Mouse (Mus musculus) limb, embryonic 13.5 days (tissue): Measurements from ENCODE around the gene Phf23. TPM values are rescaled to one million over a fixed set of nuclear protein-coding genes. Genes with fewer than 3 reads are reported as not detected.
A peak's percentile ranks its signal among the peaks of the same experiment; 100 is the strongest.

Experiments used
- ATAC-seq: fragments of 200-750 bp; cut with Nextera tagmentation; 2 replicates; pipeline ENCODE4 v1.8.0; 2017; ENCODE audit warnings: low read depth, moderate number of reproducible peaks, moderate TSS enrichment; ENCODE audit not compliant: low FRiP score
- H3K27ac ChIP-seq: fragments of 300-500 bp; sonication (generic); 2 replicates; pipeline ENCODE4 v1.5.1; 2015; ENCODE audit warnings: inconsistent platforms, mild to moderate bottlenecking, moderate library complexity
- H3K27me3 ChIP-seq: fragments of 300-500 bp; sonication (generic); 2 replicates; pipeline ENCODE4 v1.6.1; 2015; ENCODE audit warnings: mild to moderate bottlenecking, inconsistent platforms
- H3K36me3 ChIP-seq: fragments of 300-500 bp; sonication (generic); 2 replicates; pipeline ENCODE4 v1.6.1; 2015; ENCODE audit warnings: inconsistent platforms, mild to moderate bottlenecking, moderate library complexity
- H3K4me1 ChIP-seq: fragments of 300-500 bp; sonication (generic); 2 replicates; pipeline ENCODE4 v1.6.1; 2015; ENCODE audit warnings: inconsistent platforms
- H3K4me2 ChIP-seq: fragments of 300-500 bp; sonication (generic); replicated peaks from 2 replicates; pipeline ENCODE4 v1.6.1; 2015; ENCODE audit warnings: inconsistent platforms, mild to moderate bottlenecking, moderate library complexity
- H3K4me3 ChIP-seq: fragments of 300-500 bp; sonication (generic); 2 replicates; pipeline ENCODE4 v1.5.1; 2015; ENCODE audit warnings: moderate library complexity, mild to moderate bottlenecking, inconsistent platforms
- H3K9ac ChIP-seq: fragments of 300-500 bp; sonication (generic); 2 replicates; pipeline ENCODE4 v1.6.1; 2015; ENCODE audit warnings: mild to moderate bottlenecking, inconsistent platforms
- H3K9me3 ChIP-seq: fragments of 300-500 bp; sonication (generic); 2 replicates; pipeline ENCODE4 v1.6.1; 2016; ENCODE audit warnings: inconsistent platforms
- WGBS: fragments of 180-500 bp; shearing (Covaris S2); methylation state at CpG from one replicate; pipeline ENCODE4 v1.1.7; 2015; 5-methylcytosine and 5-hydroxymethylcytosine counted together
- polyA plus RNA-seq: library from polyadenylated mRNA; unstranded; fragments of >200 nt; fragmentation: Nextera tagmentation; extraction: Ambion mirVana; gene quantifications from 2 replicates; pipeline ENCODE4 v1.2.1, GENCODE M21; 2015

The Phf23 gene
- polyA plus RNA-seq, 1 experiment from 2014 or later: 95.9 TPM

DNA sequence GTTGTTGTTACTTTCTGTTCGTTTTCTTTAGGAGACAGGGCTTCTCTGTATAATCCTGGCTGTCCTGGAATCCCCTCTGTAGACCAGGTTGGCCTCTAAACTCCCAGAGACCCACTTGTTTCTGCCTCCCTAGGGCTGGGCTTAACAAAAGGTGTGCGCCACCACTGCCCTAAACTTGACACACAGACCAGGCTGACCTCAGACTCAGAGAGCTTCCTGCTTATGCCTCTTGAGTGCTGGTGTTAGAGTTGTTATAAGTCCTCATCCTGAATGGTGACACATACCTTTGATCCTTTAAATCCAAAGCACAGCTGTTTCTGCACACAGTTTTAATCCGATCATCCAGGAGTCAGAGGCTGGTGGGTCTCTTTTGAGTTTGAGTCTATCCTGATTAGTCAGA, 2.6 kb upstream of the Phf23 start:
- Histone ChIP-seq H3K4me3 (peak overlapping the region; percentile 80), H3K27me3 (no peaks in the 10 kb centered on the region), H3K27ac (no peak overlapping the region), H3K4me2 (peak overlapping the region; percentile 72), H3K9ac (peak overlapping the region; percentile 89; the same call in 1 of the 2 replicates), H3K36me3 (peaks cover 46% of the 10 kb centered on the region), H3K9me3 (no peaks in the 10 kb centered on the region), H3K4me1 (peaks cover 36% of the 10 kb centered on the region)
- ATAC-seq: no peak
- WGBS: 88% methylated on average over 3 of the region's 3 CpGs

DNA sequence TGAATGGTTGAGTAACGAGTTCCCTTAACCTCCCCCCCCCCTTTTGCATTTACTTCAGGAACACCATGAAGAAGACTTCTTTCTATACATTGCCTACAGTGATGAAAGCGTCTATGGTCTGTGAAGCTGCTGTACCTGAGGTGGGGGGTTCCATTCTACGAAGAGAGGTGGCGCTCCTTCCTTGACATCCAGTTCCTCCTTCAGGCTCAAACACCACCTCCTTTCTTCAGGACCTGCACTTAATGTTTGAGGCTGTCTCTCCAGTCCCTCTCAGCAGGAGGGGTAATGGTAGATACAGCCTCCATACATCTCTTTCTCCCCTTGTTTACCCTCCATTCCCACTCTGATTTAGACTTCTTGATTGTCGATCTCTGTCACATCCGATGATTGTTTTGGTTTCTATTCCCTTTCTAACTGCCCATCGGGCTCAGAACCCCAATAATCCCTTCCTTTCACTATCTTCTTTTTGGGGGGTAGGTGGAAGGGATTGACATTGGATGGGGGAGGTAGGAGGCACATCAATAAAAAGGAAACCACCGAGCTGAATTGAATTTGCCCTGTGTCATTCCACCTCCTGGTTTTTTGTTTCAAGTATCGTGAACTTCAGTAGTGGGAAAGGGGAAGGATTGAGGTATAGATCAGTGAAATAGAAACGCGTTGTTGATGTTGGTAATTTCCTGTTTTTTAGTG, 1.0 kb upstream of the Phf23 start:
- 86% methylated on average over 11 of the region's 11 CpGs for WGBS
- no peaks in the 10 kb centered on the region for H3K9me3 ChIP-seq
- peaks cover 46% of the 10 kb centered on the region for H3K36me3 ChIP-seq
- H3K4me1 ChIP-seq: peaks cover 46% of the 10 kb centered on the region
- H3K4me3 ChIP-seq: peak overlapping the region; percentile 98; the same call in 1 of the 2 replicates
- peak overlapping the region; percentile 62 for H3K4me2 ChIP-seq
- no peak overlapping the region for H3K27ac ChIP-seq
- no peak for ATAC-seq
- no peak overlapping the region for H3K9ac ChIP-seq
- H3K27me3 ChIP-seq: no peaks in the 10 kb centered on the region

DNA sequence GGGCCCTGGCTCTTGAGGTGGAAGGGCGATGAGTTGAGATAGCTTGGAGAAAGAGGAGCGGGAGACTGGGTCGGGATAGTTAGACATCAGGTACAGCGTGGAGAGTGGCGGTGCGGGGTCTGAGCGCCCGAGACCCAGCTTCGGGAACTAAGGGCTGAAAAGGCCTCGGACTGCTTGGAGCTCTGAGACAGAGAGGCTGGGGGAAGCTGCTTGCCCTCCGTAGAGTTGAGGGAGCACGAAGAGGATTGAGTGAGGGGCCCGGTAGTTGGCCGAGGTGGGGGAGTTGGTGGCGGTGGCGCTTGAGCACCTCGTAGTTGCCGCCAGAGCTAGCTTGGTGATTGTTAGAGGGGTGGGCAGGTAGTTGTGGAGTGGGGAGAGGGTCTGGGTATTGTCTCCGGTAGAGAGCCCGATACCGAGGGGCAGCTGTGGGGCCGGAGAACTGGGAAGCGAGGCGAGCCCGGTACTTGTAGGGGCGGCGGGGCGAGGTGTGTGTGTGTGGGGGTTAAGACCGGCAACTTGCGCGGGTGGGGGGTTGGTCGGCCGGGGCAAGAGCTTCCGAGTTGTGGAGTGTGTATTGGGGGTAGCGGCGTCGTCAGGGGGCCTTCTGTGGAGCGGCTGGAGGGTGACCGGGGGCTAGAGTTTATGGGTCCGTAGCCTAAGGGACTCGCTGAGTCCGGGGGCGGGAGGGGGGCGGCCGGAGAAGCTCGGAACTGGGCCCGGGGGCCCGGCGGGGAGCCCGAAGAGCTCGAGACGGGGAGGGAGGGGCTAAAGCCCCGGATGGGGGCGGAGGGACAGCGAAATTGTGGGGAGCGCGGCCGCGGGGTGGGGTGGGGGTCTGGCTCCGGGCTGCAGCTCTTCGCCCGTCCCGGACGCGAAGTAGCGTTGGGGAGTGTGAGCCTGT, 834 bp downstream of the Phf23 start:
- no peak for ATAC-seq
- H3K4me3 ChIP-seq: peak overlapping the region; percentile 98
- no peaks in the 10 kb centered on the region for H3K9me3 ChIP-seq
- H3K9ac ChIP-seq: peak overlapping the region; percentile 98
- H3K4me1 ChIP-seq: peaks cover 44% of the 10 kb centered on the region
- H3K36me3 ChIP-seq: peaks cover 44% of the 10 kb centered on the region
- H3K27me3 ChIP-seq: no peaks in the 10 kb centered on the region
- H3K4me2 ChIP-seq: peak overlapping the region; percentile 62
- peak overlapping the region; percentile 98 for H3K27ac ChIP-seq
- under 1% methylated on average over 65 of the region's 66 CpGs for WGBS

DNA sequence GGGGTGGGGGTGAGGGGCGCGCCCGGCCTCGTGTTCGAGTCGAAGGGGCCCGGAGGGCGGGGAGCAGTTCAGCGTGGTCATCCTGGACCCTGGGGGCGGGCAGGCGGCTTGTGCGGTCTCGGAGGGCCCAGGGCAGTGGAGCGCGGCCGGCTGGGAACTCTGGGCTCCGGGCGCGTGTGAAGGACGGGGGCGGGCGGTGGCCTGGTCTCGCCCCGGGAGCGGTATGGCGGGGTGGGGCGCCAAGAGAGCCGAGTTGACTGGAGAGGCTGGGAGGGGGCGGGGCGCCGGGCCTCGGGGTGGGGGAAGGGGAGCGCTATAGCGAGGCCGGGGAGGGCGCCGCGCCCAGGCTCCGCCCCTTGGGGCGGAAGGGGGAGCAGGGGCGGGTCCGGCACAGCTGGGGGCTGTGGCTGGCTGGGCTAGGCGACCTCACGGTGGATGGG, 1.5 kb downstream of the Phf23 start:
- Histone ChIP-seq H3K27me3 (no peaks in the 10 kb centered on the region), H3K4me3 (peak overlapping the region; percentile 98), H3K36me3 (peaks cover 44% of the 10 kb centered on the region), H3K9me3 (no peaks in the 10 kb centered on the region), H3K4me1 (peaks cover 51% of the 10 kb centered on the region), H3K9ac (peak overlapping the region; percentile 98), H3K4me2 (peak overlapping the region; percentile 62), H3K27ac (peak overlapping the region; percentile 98)
- peak; percentile 37 for ATAC-seq
- 0% methylated on average over 19 of the region's 44 CpGs for WGBS

DNA sequence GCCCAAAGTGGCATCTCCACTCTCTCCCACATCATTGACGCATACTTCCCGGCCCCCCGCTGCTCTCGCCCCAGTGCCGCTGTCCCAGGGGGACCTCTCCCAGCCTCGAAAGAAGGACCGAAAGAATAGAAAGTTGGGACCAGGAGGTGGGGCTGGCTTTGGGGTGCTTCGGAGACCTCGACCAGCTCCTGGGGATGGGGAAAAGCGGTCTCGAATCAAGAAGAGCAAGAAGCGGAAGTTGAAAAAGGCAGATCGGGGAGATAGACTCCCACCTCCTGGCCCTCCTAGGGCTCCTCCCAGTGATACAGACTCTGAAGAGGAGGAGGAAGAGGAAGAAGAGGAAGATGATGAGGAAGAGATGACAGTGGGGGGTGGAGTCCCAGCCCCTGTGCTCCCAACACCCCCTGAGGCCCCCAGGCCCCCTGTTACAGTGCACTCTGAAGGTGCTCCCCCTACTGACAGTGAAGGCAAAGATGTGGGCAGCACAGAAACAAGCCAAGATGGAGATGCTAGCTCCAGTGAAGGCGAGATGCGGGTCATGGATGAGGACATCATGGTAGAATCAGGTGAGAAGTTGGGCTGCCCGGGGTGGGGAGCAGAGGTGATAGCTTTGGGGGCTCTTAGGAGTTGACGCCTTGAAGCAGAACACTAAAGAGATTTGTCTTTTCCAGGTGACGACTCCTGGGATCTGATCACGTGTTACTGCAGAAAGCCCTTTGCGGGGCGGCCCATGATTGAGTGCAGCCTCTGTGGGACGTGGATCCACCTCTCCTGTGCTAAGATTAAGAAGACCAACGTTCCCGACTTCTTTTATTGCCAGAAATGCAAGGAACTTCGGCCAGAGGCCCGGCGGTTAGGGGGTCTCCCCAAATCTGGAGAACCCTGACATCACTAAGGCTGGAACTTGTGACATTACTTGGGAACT, 3.3 kb downstream of the Phf23 start:
- WGBS: 92% methylated on average over 27 of the region's 27 CpGs
- Histone ChIP-seq H3K27ac (no peak overlapping the region), H3K9ac (peak overlapping the region; percentile 6; the same call in 1 of the 2 replicates), H3K4me3 (peak overlapping the region; percentile 98; the same call in 1 of the 2 replicates), H3K9me3 (no peaks in the 10 kb centered on the region), H3K4me2 (no peak overlapping the region), H3K36me3 (peaks cover 35% of the 10 kb centered on the region), H3K4me1 (peaks cover 59% of the 10 kb centered on the region), H3K27me3 (no peaks in the 10 kb centered on the region)
- no peak for ATAC-seq

DNA sequence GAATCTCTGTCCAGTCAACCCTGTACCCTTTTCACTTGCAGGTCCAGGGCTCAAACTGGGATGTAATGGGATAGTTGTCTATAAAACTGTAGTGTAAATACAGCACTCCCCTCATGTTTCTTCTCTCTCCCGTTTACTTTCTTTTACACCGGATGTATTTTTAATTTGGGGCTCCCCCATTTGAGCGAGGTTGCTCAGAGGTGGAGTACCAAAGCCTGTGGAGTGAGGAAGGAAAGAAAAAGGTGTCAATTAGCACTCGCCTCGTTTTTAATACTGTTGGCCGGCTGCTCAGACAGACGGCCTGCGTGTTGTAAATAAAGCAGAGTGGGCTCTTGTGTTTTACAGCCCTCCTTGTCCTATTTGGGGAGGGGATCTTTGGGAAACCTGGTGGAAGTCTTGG, 4.1 kb downstream of the Phf23 start:
- no peak for ATAC-seq

DNA sequence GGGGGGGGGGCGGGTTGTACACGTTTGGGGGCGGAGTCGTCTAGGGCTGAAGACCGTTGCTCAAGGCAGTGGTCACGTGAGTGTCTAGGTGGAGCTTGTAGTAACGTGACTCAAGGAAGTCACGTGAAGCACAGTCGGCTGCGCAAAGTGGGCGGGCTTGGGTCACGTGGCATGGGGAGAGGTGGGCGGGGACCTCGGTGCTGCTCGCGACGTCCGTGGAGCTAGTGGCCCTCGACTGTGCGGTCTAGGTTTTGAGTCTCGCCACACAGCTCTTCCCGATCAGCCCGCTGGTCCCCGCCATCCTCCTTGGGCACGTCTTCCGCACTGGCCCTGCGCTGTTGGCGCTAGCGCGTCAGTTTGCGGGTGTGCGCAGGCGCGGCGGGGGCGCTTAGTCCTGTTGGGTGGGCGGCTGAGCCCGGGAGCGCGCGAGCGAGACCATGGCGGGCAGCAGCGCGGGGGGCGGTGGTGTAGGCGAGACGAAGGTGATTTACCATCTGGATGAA, 4.9 kb downstream of the Phf23 start, which contains the start of gene Dvl2:
Dvl2 (plus strand) TSS at position 200 of the 503 bp plus-strand sequence.
- Histone ChIP-seq H3K4me3 (peak within 1 kb of the TSS; percentile 81), H3K27me3 (no peaks in the 10 kb centered on the region), H3K27ac (peak within 1 kb of the TSS; percentile 96), H3K9ac (peak within 1 kb of the TSS; percentile 84), H3K4me2 (peak within 1 kb of the TSS; percentile 96), H3K36me3 (peaks cover 36% of the 10 kb centered on the region), H3K4me1 (peaks cover 53% of the 10 kb centered on the region), H3K9me3 (no peaks in the 10 kb centered on the region)
- under 1% methylated on average over 48 of the region's 48 CpGs for WGBS
- ATAC-seq: peak; percentile 62

More for the DNA sequence above, 4.1 kb downstream of the Phf23 start:
- H3K4me1 ChIP-seq: peaks cover 55% of the 10 kb centered on the region
- no peaks in the 10 kb centered on the region for H3K27me3 ChIP-seq
- H3K4me2 ChIP-seq: peak overlapping the region; percentile 96; the same call in 1 of the 2 replicates
- no peak overlapping the region for H3K9ac ChIP-seq
- H3K27ac ChIP-seq: no peak overlapping the region
- no peaks in the 10 kb centered on the region for H3K9me3 ChIP-seq
- WGBS: 60% methylated on average over 8 of the region's 8 CpGs
- H3K36me3 ChIP-seq: peaks cover 30% of the 10 kb centered on the region
- H3K4me3 ChIP-seq: peak overlapping the region; percentile 81

DNA sequence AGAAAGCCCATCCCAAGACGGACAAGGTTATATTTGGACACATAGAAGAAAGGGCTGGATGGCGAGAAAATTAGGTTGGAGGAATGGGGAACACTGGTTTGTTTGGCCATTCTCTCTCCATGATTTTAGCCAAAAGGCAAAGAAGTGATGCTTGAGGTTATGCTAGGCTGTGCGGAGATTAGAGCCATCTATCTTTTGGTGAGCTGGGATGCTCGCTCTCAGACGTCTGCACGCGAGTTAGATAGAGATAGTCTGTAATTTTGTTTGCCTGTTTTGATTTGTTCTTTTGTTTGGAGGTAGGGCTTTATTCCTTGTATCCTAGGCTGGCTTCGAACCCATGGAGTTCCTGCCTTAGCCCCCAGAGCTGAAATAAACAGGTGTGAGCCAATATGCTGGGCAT, 5.6 kb downstream of the Phf23 start:
- H3K9ac ChIP-seq: peak overlapping the region; percentile 84
- H3K4me3 ChIP-seq: peak overlapping the region; percentile 81
- peak overlapping the region; percentile 96 for H3K4me2 ChIP-seq
- no peak for ATAC-seq
- H3K9me3 ChIP-seq: no peaks in the 10 kb centered on the region
- H3K27ac ChIP-seq: peak overlapping the region; percentile 96
- WGBS: 11% methylated on average over 8 of the region's 8 CpGs
- H3K4me1 ChIP-seq: peaks cover 53% of the 10 kb centered on the region
- H3K27me3 ChIP-seq: no peaks in the 10 kb centered on the region
- H3K36me3 ChIP-seq: peaks cover 44% of the 10 kb centered on the region

DNA sequence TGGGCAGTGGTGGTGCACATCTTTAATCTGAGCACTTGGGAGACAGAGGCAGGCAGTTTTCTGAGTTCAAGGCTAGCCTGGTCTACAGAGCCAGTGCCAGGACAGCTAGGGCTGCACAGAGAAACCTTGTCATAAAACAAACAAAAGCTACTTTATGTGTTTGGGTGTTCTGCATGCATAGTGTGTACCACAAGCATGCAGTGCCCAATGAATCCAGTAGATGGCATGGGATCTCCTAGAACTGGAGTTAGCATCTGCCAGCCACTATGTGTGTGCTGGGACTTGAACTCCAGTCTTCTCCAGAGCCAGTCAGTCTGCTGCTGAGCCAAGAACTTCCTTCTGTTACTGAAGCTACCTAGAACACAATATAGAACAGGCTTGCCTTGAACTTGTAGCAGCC, 6.3 kb downstream of the Phf23 start:
- Histone ChIP-seq H3K4me2 (peak overlapping the region; percentile 96), H3K27me3 (no peaks in the 10 kb centered on the region), H3K4me1 (peaks cover 53% of the 10 kb centered on the region), H3K36me3 (peaks cover 51% of the 10 kb centered on the region), H3K9me3 (no peaks in the 10 kb centered on the region), H3K9ac (peak overlapping the region; percentile 60; the same call in 1 of the 2 replicates), H3K27ac (no peak overlapping the region), H3K4me3 (peak overlapping the region; percentile 81)
- ATAC-seq: no peak

DNA sequence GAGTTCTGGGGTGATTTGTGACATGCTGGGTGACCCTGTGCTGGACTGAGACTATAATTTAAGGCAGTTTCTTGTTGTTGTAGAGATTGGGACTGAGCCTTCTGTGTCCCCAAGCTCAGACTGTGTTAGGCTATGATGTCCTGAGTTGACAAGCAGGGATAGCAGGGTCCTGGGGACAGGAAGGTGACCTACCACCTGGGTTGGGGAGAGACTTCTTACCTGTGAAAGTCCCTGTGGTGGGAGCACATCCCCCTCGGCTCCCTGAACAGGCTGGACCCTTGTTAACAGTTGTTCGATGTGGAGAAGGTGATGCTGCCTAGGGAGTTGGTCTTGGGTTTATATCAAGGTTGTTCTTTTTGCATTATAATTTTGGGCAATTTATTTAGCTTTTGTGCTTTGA, 6.9 kb downstream of the Phf23 start:
- Histone ChIP-seq H3K4me2 (peak overlapping the region; percentile 96), H3K27ac (no peak overlapping the region), H3K9ac (peak overlapping the region; percentile 60), H3K27me3 (no peaks in the 10 kb centered on the region), H3K4me1 (peaks cover 51% of the 10 kb centered on the region), H3K9me3 (no peaks in the 10 kb centered on the region), H3K4me3 (peak overlapping the region; percentile 81), H3K36me3 (peaks cover 57% of the 10 kb centered on the region)
- ATAC-seq: no peak
- 92% methylated on average over 2 of the region's 2 CpGs for WGBS

DNA sequence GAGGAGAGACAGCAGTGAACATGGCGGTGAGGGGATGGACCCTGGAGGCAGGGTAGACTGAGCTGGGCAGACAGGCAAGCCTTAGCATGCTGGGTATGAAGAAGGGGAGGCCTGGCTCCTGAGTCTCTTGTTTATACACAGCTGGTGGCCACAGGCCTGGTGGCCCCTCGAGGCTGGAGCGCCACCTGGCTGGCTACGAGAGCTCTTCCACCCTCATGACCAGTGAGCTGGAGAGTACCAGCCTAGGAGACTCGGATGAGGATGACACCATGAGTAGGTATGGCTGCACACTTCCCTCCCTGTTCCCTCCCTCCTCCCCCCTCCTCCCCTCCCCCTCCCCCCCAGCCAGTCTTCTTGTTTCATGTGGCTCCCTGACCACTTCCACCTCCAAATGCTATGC, 9.9 kb downstream of the Phf23 start:
- no peak overlapping the region for H3K4me2 ChIP-seq
- H3K4me3 ChIP-seq: no peak overlapping the region
- H3K36me3 ChIP-seq: peaks cover 62% of the 10 kb centered on the region
- H3K9me3 ChIP-seq: no peaks in the 10 kb centered on the region
- H3K4me1 ChIP-seq: peaks cover 31% of the 10 kb centered on the region
- WGBS: 68% methylated on average over 5 of the region's 5 CpGs
- H3K9ac ChIP-seq: no peak overlapping the region
- H3K27me3 ChIP-seq: no peaks in the 10 kb centered on the region
- H3K27ac ChIP-seq: no peak overlapping the region
- no peak for ATAC-seq
